7 mouse cellular contexts compared by ENCODE assay signal in the genomic region with DNA sequence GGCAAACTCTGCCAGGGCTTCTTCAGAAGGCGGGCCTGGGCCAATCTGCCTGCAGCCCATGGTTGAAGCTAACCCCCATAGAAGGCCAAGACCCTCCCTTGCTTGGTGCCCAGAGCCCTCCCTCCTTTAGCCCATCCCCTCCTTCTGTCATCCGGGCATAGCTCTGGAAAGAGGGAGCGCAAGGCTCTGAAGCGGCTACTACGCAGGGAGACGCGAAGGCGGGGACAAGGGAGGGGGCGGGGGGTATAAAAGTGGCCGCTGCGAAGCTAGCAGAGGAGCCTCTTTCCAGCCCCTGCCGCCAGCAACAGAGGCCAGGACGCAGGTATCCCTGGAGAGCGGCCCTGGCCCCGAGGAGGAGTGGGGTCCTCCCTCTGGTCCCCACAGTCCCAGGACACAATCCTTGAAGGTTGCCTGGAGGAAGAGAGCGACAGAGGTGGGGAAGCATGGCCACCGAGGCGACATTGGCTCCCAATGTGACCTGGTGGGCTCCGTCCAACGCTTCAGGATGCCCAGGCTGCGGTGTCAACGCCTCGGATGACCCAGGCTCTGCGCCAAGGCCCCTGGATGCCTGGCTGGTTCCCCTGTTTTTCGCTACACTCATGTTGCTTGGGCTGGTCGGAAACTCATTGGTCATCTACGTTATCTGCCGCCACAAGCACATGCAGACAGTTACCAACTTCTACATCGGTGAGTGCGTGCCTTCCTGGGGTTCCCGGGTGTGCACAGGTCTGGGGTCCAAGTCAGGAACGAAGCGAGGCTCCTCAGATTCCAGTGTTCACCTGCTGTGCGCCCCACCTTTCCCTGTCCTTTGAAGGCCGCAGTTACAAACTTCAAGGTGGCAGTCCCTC. TPM values are rescaled to one million over a fixed set of nuclear protein-coding genes. Genes with fewer than 3 reads are reported as not detected.
DNase-seq lines count a peak whose midpoint lies in the region; ATAC-seq and TF ChIP-seq lines count a peak whose summit lies in the region.

No protein-coding gene starts in this region.

- DNase-seq in kidney, postnatal 0 days (ENCODE audit: low spot score), result no peak
- no peak for DNase-seq in kidney, adult 18-20 months
- peak; percentile 42 for DNase-seq in retina, embryonic 14.5 days (ENCODE audit: low spot score)
- no peak for DNase-seq in adrenal gland, postnatal 25 days
- DNase-seq in frontal cortex, postnatal 25 days (ENCODE audit: low spot score in 2 of 2), result no peak

- no peak overlapping the region for H3K27ac ChIP-seq in kidney, postnatal 0 days
- H3K27ac ChIP-seq in embryonic facial prominence, embryonic 13.5 days, result no peak overlapping the region
- H3K27ac ChIP-seq in limb, embryonic 15.5 days, result no peak overlapping the region

- no peak for TF ChIP-seq CTCF in kidney, postnatal 0 days (IDR thresholded peaks at IDR 0.05; ENCODE audit: low read depth)

- peak overlapping the region; percentile 50 for H3K4me2 ChIP-seq in kidney, postnatal 0 days (ENCODE audit: low read length)
- peak overlapping the region; percentile 48; the same call in 1 of the 2 replicates for H3K4me2 ChIP-seq in embryonic facial prominence, embryonic 13.5 days
- H3K4me2 ChIP-seq in limb, embryonic 15.5 days, result peak overlapping the region; percentile 32

- no peak for ATAC-seq in kidney, postnatal 0 days (replicated peaks; ENCODE audit: low FRiP score, low read depth)
- no peak for ATAC-seq in embryonic facial prominence, embryonic 13.5 days (ENCODE audit: insufficient number of reproducible peaks, insufficient read depth, low FRiP score, low TSS enrichment, low read depth)
- ATAC-seq in limb, embryonic 15.5 days (ENCODE audit: insufficient number of reproducible peaks, low FRiP score, low TSS enrichment, low read depth), result no peak

- WGBS in kidney, postnatal 0 days, result 11% methylated on average over 35 of the region's 35 CpGs
- WGBS in embryonic facial prominence, embryonic 13.5 days, result 5% methylated on average over 35 of the region's 35 CpGs
- 10% methylated on average over 35 of the region's 35 CpGs for whole genome bisulfite sequencing in limb, embryonic 15.5 days

- peak overlapping the region; percentile 29; the same call in 1 of the 2 replicates for H3K9ac ChIP-seq in kidney, postnatal 0 days (ENCODE audit: low read depth, low read length)
- peak overlapping the region; percentile 53; the same call in 1 of the 2 replicates for H3K9ac ChIP-seq in embryonic facial prominence, embryonic 13.5 days
- H3K9ac ChIP-seq in limb, embryonic 15.5 days, result no peak overlapping the region

- peaks cover 28% of the 10 kb centered on the region for H3K4me1 ChIP-seq in kidney, postnatal 0 days (replicated peaks; ENCODE audit: insufficient read depth, low read length)
- peaks cover 59% of the 10 kb centered on the region for H3K4me1 ChIP-seq in embryonic facial prominence, embryonic 13.5 days
- peaks cover 61% of the 10 kb centered on the region for H3K4me1 ChIP-seq in limb, embryonic 15.5 days

- H3K4me3 ChIP-seq in kidney, postnatal 0 days (replicated peaks; ENCODE audit: low read depth, low read length), result peak overlapping the region; percentile 16
- H3K4me3 ChIP-seq in embryonic facial prominence, embryonic 13.5 days, result peak overlapping the region; percentile 87
- peak overlapping the region; percentile 23 for H3K4me3 ChIP-seq in limb, embryonic 15.5 days

- no peaks in the 10 kb centered on the region for H3K9me3 ChIP-seq in kidney, postnatal 0 days (replicated peaks; ENCODE audit: low read length)
- H3K9me3 ChIP-seq in embryonic facial prominence, embryonic 13.5 days, result no peaks in the 10 kb centered on the region
- H3K9me3 ChIP-seq in limb, embryonic 15.5 days, result no peaks in the 10 kb centered on the region

- peaks cover 46% of the 10 kb centered on the region for H3K27me3 ChIP-seq in kidney, postnatal 0 days (ENCODE audit: insufficient read depth, low read length)
- peaks cover 63% of the 10 kb centered on the region for H3K27me3 ChIP-seq in embryonic facial prominence, embryonic 13.5 days
- H3K27me3 ChIP-seq in limb, embryonic 15.5 days, result peaks cover 61% of the 10 kb centered on the region

- H3K36me3 ChIP-seq in kidney, postnatal 0 days (ENCODE audit: insufficient read depth, low read length), result no peaks in the 10 kb centered on the region
- no peaks in the 10 kb centered on the region; the same call in 1 of the 2 replicates for H3K36me3 ChIP-seq in embryonic facial prominence, embryonic 13.5 days
- H3K36me3 ChIP-seq in limb, embryonic 15.5 days, result peaks cover under 1% of the 10 kb centered on the region

RNA-seq across cellular contexts. Expression of a gene that starts 1.7 kb away (rescaled TPM):
- 1.6 and 1.8 TPM in 2 replicates for polyA plus RNA-seq in kidney, postnatal 0 days (2015; fragmentation: Nextera tagmentation; extraction: Ambion mirVana)
- polyA plus RNA-seq in embryonic facial prominence, embryonic 13.5 days (2015; fragmentation: Nextera tagmentation; extraction: Ambion mirVana), result 0.98 and 1.3 TPM in 2 replicates
- 1.0 and 1.2 TPM in 2 replicates for polyA plus RNA-seq in limb, embryonic 15.5 days (2015; fragmentation: Nextera tagmentation; extraction: Ambion mirVana)
- total RNA-seq in adrenal gland, postnatal 25 days (2021), result 1.1 and 2.3 TPM in 2 replicates

RNA-seq across cellular contexts. Expression of a gene that starts 2.6 kb away (rescaled TPM):
- 120 and 137 TPM in 2 replicates for polyA plus RNA-seq in kidney, postnatal 0 days (2015; fragmentation: Nextera tagmentation; extraction: Ambion mirVana)
- polyA plus RNA-seq in embryonic facial prominence, embryonic 13.5 days (2015; fragmentation: Nextera tagmentation; extraction: Ambion mirVana), result 190 and 206 TPM in 2 replicates
- 159 and 161 TPM in 2 replicates for polyA plus RNA-seq in limb, embryonic 15.5 days (2015; fragmentation: Nextera tagmentation; extraction: Ambion mirVana)
- 85.5 and 98.9 TPM in 2 replicates for total RNA-seq in adrenal gland, postnatal 25 days (2021)

RNA-seq across cellular contexts. Expression of a gene that starts 7.8 kb away (rescaled TPM):
- 4.8 and 21.6 TPM in 2 replicates for polyA plus RNA-seq in kidney, postnatal 0 days (2015; fragmentation: Nextera tagmentation; extraction: Ambion mirVana)
- 8.1 and 29.9 TPM in 2 replicates for polyA plus RNA-seq in embryonic facial prominence, embryonic 13.5 days (2015; fragmentation: Nextera tagmentation; extraction: Ambion mirVana)
- not detected in 2 replicates for polyA plus RNA-seq in limb, embryonic 15.5 days (2015; fragmentation: Nextera tagmentation; extraction: Ambion mirVana)
- not detected in 2 replicates for total RNA-seq in adrenal gland, postnatal 25 days (2021)

RNA-seq across cellular contexts. Expression of a gene that starts 8.4 kb away (rescaled TPM):
- polyA plus RNA-seq in kidney, postnatal 0 days (2015; fragmentation: Nextera tagmentation; extraction: Ambion mirVana), result 4.1 and 4.5 TPM in 2 replicates
- polyA plus RNA-seq in embryonic facial prominence, embryonic 13.5 days (2015; fragmentation: Nextera tagmentation; extraction: Ambion mirVana), result 5.3 and 6.9 TPM in 2 replicates
- polyA plus RNA-seq in limb, embryonic 15.5 days (2015; fragmentation: Nextera tagmentation; extraction: Ambion mirVana), result 5.7 and 7.4 TPM in 2 replicates
- total RNA-seq in adrenal gland, postnatal 25 days (2021), result 5.2 and 5.8 TPM in 2 replicates

RNA-seq across cellular contexts. Expression of a gene that starts 9.7 kb away (rescaled TPM):
- 44.9 and 49.0 TPM in 2 replicates for polyA plus RNA-seq in kidney, postnatal 0 days (2015; fragmentation: Nextera tagmentation; extraction: Ambion mirVana)
- 47.6 and 49.3 TPM in 2 replicates for polyA plus RNA-seq in embryonic facial prominence, embryonic 13.5 days (2015; fragmentation: Nextera tagmentation; extraction: Ambion mirVana)
- polyA plus RNA-seq in limb, embryonic 15.5 days (2015; fragmentation: Nextera tagmentation; extraction: Ambion mirVana), result 35.4 and 37.7 TPM in 2 replicates
- total RNA-seq in adrenal gland, postnatal 25 days (2021), result 36.0 and 49.2 TPM in 2 replicates

Comparison
In these comparisons a context has a peak if more than half of its experiments do, and no peak if none do; other contexts are left out.
1. H3K4me3 ChIP-seq: peak in every context shown above with its lines; median percentile 87 in embryonic facial prominence, embryonic 13.5 days; 23 in limb, embryonic 15.5 days; 16 in kidney, postnatal 0 days.